Mouse (Mus musculus): ENCODE measurements at regions not wholly inside any gene's neighbourhood (a gene's known extent, or its start where the extent isn't known, plus 50 kb on each side); places are given as distances from the start of the nearest gene placed in this dataset.

DNA sequence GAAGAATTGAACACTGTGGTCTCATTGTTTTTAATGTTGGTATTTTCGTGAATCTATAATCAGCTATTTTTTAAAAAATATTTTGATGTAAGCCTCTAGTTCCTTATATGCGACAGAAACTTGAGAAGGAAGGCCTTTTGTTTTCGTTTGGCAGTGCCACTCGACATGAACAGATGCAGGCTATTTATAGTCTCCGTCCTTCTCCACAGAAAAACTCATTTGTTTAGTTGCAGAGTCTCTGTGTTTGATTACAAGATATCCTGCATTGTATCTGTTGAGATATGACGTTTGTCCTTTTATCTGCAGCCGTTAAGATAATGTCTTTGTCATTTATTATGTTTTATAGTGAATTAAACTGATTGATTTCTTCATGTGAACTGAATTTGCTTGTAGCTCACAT, 116.7 kb downstream of the Dhrs2 start:
- TF ChIP-seq GATA1 (IDR thresholded peaks at IDR 0.05; ENCODE audit: borderline replicate concordance, low read length) (no peak), FLI1 (IDR thresholded peaks at IDR 0.05; ENCODE audit: low read length) (no peak)

Data from megakaryocyte, embryonic 14.5 days (primary cell).